Mouse (Mus musculus): ENCODE results near the gene Gna12.

GRCm38 (mm10) chr5:140711040-140711439 lies 119.2 kb downstream of the Gna12 start:
- TF ChIP-seq CTCF (conservative IDR thresholded peaks at IDR 0.05; ENCODE audit: low read length) (peak; percentile 29), POU5F1 (IDR thresholded peaks at IDR 0.05; ENCODE audit: borderline replicate concordance, low read length) (no peak), NANOG (IDR thresholded peaks at IDR 0.05; ENCODE audit: borderline replicate concordance, low read length) (no peak)
